Mouse (Mus musculus): Measurements from ENCODE around the gene Lrig3.

Lrig3 gene

GRCm38 (mm10) chr10:125965968-125966480, at the start of gene Lrig3:
Lrig3 (plus strand) TSS chr10:125966168.
- peak; percentile 71 to 82 for DNase-seq

GRCm38 (mm10) chr10:125916781-125917180, 49.2 kb upstream of the Lrig3 start:
- DNase-seq, result no peak

GRCm38 (mm10) chr10:125917436-125917871, 48.5 kb upstream of the Lrig3 start:
- no peak for DNase-seq

- no peak for DNase-seq
Observed at GRCm38 (mm10) chr10:125918994-125919393, 47.0 kb upstream of the Lrig3 start.

GRCm38 (mm10) chr10:125921654-125922446, 44.1 kb upstream of the Lrig3 start:
- no peak for DNase-seq

- no peak for DNase-seq
Observed at GRCm38 (mm10) chr10:125929961-125930360, 36.0 kb upstream of the Lrig3 start.

GRCm38 (mm10) chr10:125933388-125933787, 32.6 kb upstream of the Lrig3 start:
- DNase-seq, result no peak

- no peak for DNase-seq
Observed at GRCm38 (mm10) chr10:125934095-125934494, 31.9 kb upstream of the Lrig3 start.

- DNase-seq, result no peak
Observed at GRCm38 (mm10) chr10:125937517-125938497, 28.2 kb upstream of the Lrig3 start.

GRCm38 (mm10) chr10:125938528-125939402, 27.2 kb upstream of the Lrig3 start:
- DNase-seq, result no peak

GRCm38 (mm10) chr10:125940316-125941059, 25.5 kb upstream of the Lrig3 start:
- DNase-seq, result no peak

- DNase-seq, result no peak
Observed at GRCm38 (mm10) chr10:125943098-125943497, 22.9 kb upstream of the Lrig3 start.

GRCm38 (mm10) chr10:125944762-125945504, 21.0 kb upstream of the Lrig3 start:
- no peak for DNase-seq

- DNase-seq, result peak in 1 of 2 experiments; percentile 9
Observed at GRCm38 (mm10) chr10:125948842-125949474, 17.0 kb upstream of the Lrig3 start.

- DNase-seq, result no peak
Observed at GRCm38 (mm10) chr10:125951633-125952032, 14.3 kb upstream of the Lrig3 start.

GRCm38 (mm10) chr10:125954343-125954742, 11.6 kb upstream of the Lrig3 start:
- no peak for DNase-seq

- DNase-seq, result no peak
Observed at GRCm38 (mm10) chr10:125954747-125955530, 11.0 kb upstream of the Lrig3 start.

- no peak for DNase-seq
Observed at GRCm38 (mm10) chr10:125961411-125962107, 4.4 kb upstream of the Lrig3 start.

- DNase-seq, result no peak
Observed at GRCm38 (mm10) chr10:125964709-125965108, 1.3 kb upstream of the Lrig3 start.
